Mouse (Mus musculus) ovary, postnatal 14 days (tissue): Measurements from ENCODE around the gene Cenpu.

Experiments used
- DNase-seq: peaks from one replicate; pipeline ENCODE4 v3.0.0; 2022; ENCODE audit warnings: low spot score

Gene Cenpu

DNA sequence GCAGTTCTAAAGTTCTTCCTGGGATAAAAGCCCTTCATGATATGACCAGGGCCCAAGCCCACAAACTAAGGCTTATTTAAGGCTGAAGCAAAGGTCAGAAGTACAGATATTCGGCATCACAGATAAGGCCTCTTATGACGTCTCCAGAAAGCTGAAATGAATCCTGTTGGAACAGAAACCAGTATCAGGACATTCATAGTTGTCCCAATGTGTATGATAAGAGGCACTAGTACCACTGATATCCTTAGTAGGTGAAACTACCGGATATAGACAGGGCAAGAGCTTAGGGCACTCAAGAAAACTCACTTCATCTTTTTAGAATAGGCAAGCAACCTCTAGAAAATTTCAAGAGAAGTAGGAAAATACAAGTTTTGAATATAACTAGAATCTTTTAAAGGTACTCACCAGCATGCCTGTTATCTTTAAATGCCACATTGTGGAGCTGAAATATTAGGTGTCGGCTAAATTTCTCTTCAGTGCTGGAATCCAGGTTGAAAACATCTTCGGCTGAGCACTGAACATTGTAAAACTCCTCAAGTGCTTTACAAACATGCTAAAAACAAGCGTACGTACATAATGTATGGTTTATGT, 47.6 kb downstream of the Cenpu start:
- no peak for DNase-seq

DNA sequence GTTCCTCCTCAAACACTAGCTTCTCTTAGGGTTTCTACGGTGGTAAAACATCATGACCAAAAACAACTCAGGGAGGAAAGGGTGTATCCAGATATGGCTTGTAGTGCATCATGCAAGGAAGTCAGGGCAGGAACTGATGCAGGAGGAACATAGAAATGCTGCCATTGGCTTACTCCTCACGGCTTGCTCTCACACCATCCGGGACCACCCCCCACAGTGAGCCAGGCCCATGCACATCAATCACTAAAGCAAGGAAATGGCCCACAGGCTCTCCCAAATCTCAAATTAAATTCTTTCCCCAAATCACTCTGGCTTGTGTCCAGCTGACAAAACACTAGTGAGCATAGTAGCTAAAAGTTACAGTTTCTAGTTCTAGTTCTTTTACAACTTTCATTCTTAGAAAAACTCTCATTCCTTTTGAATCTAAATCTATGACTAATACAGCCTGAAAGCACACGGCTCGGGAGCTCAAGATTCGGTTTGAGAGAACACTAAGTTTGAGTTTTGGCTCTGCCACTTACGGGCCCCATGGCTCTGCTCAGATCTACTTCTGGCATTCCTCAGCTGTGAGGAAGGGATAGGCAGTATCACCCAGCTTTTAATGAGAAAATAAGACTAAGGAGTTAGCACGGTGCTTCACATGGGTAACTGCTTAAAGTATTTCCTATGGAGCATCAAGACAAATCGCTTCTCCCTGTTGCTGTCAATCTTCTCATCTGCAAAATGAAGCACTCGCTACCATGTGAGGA, 49.3 kb downstream of the Cenpu start:
- DNase-seq, result no peak

DNA sequence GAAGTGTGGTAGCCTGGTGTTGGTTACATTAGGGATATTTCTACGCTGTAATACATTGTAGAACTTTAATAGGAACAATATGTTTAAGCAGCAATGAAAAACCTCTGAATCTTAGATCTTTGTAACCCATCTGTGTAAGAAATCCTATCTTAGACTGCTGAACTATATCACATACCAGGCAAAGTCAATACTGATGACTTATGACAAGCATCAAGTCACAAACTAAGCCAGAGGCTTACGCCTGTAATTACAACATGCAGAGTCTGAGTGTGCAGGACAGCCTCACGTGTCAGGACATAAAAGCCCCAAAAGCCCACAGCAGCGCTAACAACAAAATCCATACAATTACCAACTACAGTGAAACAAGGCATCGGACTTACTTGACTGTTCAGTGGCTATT, 51.8 kb downstream of the Cenpu start:
- no peak for DNase-seq

DNA sequence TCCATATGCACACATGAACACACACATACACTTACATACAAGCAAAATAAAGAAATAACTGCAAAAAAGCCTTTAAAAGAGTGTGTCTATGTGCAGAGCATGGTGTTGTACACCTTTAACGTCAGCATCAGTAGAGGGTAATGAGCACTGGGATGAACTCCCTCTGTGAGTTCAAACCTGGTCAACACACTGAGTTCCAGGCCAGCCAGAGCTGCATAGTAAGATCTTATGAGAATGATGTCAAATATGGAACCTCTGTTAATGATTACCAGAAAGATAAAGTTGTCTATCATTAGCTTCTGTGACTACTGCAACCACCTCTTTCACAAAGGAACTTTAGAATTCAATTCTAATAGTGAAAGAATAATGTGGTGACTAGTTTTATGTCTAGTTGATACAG, 55.1 kb downstream of the Cenpu start:
- DNase-seq, result no peak

DNA sequence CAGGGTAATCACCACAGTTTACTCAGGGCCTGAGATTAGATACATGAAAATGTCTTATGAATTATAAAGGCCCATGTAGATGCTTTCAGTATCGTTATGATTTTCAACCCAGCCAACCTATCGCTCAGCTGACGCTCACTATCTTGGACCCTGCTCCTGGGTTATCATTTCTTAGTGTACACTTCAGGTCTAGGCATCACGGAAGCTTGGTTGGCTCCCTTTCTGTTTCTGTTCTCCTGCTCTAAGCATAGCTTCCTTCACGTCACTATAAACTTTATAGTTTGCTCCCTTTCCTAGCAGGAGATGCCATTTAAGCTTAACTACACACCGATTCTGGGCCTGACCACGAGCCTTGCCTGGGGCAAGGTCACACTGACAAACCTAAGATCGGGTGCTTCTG, 59.7 kb downstream of the Cenpu start:
- no peak for DNase-seq

DNA sequence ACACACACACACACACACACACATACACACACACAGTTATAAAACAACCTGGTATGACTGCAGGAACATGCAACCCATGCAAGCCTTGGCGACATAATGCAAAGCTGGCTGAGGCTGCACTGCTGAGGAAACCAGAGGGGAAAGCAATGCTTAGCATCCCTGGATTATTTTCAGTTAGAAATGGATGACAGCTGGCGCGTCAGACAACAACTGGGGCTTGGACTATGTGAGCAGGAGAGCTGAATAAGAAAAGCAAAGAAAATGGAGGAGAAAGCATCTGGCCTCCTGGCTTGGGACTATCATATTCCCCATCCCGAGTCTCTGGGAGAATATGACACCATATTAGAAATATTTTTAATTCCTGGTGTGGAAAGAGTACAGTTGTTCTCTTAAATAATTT, 61.1 kb downstream of the Cenpu start:
- DNase-seq, result no peak

DNA sequence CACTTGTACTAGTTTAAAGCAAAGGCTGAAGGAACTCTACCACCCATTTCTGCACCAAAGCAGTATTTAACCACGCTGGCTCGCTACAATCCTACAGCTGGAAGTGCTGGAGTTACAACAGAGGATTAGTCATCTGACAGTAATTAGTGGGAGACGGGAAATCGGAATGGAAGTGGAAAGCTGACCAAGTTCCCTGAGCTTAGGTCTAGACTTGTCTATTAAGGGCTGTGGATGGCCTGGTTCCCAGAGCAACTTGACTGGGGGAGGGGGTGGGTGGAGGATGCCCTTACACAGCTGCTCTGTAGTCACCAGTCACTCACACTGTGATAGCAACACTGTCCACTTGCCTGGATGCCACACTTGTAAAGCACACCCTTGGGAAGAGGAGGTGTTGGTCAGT, 61.5 kb downstream of the Cenpu start:
- no peak for DNase-seq

DNA sequence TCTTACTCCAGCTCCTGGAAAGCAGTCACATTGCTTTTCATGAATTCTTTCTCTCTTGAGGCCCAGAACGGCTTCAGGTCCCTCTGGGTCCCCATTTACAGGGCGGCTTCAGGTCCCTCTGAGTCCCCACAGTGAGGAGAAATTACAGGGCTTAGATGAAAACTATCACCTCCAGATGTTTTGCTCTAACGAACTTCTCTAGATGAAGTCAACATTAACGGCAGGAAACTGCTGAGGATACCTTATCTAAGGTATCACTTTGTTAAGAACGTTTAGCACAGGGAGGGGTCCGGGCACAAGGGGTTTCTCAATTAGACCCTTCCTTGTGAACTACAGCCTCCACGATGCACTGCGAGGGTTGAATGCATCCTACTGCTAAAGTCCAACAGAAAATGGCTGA, 64.1 kb downstream of the Cenpu start:
- DNase-seq, result no peak

DNA sequence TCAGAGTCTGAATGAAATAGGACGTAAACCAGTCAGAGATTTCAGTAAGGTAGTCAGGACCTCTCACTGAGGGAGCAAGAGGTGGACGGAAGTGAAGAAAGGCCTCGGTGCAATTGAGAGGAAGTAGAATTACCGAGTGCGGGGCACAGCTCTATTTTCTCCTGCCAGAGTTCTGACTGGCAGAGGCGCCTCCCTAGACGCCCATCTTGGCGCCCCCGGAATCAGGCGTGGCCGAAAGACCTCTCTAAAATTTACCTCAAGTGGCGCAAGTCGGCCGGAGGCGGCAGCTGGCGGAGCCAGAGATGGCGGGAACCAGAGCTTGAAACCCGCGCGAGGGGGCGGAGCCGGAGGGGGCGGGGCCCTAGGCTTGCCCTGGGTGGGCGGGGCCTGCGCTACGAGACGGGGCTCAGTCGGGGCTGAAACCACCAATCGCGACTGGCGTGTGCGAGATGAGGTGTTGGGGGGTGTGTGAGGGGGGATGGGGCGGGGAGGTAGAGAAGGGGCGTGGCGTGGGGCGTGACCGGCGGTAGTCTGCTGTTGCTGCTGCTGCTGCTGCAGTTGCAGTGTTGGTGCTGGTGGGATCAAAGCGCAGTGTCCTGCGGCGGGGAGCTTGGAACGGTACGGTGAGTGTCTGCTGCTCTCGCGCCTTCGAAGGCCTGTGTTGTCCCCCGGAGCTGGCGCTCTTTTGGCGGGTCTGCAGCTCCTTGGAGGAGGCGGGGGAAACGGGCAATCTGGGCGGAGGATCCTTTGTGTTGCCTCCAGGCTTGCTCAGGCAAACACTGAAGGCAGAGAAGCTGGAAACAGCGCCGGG, 65.3 kb downstream of the Cenpu start, which contains the start of the genes Primpol and Casp3:
Gene Primpol (minus strand): TSS at position 334 of the 811 bp plus-strand sequence.
Gene Casp3 (plus strand): TSS at position 413 of the 811 bp plus-strand sequence.
- peak; percentile 94 for DNase-seq

DNA sequence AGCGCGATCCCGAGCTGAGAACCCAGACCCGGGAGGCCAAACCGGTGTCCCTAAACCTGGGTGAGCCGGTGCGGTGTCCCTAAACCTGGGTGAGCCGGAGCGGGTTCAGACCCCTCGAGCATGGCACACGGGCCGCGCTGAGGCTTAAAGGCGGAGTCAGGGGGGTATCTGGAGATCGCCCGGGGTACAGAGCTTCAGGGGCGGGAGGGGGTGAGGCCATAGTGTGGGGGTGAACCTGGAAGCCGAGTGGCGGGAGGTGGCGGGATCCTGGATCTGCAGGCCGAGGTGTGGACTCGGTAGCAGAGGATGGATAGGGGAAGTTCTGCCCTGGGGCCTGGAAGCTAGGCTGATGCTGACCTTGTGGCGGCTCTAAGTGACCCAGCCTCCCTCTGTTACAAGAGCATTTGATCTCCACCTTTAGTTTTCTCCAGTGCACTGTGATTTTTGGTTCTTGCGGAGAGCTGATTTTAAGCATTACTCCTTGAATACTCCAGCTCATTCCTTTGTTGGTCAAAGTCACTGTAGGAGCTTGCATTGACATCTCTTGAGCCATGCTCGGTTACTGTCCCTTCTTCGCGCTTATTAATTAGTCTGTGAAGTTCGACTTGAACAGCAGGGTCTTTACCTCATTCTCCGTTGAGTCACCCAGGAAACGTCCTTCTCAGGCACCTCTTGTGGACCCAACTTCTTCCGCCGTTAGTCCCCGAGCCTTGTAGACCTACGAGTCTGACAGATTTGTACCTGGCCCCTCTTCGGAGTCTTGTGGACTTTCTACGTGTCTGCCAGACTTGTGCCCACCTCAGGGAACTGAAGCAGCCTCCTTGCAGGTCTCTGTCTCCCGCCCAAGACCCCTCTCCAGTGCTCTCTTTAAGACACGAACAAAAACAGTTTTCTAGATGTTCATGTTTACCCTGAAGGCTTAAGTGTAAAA, 66.1 kb downstream of the Cenpu start:
- DNase-seq, result no peak

DNA sequence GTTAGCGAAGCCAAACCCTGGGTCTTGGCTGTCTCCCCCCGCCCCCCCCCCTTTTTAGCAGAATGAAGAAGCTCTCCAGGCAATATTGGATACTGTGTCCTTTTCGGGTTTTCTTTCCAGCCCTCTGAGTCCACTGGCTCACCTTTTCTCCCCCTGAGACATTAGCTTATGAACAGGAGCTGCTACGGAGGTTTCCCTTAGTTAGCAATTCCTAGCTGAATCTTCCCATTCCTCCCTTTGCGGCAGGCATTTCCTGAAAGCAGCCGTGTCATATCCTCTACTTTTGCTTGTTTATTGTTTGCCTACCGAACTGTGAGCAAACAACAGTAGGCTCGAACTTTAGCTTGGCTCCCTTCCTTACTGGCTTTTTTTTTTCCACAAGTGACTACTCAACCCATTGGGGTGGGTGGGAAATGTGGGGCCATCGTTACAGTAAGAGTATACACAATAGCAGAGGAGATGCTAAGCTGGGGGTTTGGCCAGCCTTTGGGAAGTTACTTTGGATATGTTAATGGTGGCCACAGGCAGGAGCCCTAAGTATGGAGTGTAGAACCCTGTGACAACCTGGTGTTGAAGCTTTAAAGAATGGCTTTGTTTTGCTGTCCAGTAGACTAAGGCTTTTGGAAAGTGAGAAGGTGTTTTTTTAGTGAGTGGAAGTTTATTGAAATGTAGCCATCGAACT, 67.0 kb downstream of the Cenpu start:
- DNase-seq, result no peak

DNA sequence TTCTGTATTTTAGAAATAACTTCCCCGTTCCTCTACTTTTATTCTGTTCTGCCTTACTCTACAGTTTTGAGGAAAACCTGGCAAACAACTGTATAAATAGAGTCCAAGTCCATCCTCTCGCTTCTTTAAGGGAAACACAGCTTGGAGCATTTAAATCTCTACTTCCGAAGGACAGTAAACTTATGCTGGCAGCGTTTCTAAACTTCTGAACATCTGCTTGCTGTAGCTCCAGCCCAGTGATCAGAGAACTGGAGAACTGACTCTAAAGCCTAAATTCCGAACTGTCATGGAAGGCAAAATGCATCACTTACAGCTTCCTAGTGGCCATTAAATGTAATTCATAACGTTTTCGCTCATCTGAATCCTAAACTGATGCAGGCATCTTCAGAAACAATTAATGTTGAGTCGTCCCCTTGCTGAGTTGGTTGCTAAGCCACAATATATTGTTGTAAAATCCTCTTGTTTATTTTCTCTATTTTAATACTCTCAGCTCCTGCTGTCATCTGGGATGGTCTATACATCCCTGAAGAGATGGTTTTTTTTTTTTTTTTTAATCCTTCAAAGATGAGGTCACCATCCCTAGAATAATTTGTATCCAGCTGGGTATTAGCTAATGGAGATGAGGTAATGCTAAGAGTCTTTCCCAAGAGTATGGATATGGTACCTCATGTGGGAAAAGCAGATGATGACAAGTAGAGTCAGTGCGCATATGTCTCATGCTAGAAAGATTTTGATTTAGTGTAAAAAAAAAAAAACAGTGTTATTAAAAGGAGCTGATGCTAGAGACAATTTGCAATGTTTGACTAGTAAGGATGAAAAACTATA, 70.8 kb downstream of the Cenpu start:
- DNase-seq, result no peak

DNA sequence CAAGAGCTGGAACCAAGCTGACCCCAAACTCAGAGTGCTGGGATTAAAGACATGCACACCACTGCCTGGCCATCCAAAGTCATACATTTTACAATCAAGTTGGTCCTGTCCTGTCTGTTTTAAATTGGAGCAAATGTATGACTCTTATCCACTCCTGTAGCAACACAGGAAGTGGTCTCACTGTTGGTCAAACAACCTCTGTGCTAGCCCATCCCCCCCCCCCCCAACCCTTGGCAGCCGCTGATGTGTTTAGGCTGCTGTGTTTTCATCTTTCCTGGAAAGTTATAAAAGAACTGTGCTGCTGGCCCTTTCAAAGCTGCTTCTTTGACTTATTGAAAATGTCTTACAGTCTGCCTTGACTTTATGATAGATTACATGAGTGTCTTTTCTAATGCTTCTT, 73.3 kb downstream of the Cenpu start:
- no peak for DNase-seq

DNA sequence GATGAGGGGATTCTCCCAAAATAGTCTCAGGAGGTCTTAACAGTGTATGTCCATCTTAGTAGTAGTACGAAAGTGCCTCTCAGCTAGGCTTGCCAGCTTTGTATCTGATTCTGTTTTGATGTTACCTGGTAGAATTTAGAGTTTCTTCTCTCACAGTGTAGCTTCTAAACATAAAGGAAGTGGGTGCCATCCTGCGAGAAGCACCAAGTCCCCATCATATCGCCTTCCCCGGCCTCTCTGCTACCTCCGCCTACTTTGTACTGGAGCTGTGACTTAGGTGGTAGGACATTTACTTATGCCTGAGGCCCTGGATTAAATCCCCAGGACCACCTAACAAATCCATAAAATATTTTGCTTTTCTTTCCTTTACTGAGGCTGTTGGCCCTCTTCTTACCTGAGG, 74.8 kb downstream of the Cenpu start:
- no peak for DNase-seq

DNA sequence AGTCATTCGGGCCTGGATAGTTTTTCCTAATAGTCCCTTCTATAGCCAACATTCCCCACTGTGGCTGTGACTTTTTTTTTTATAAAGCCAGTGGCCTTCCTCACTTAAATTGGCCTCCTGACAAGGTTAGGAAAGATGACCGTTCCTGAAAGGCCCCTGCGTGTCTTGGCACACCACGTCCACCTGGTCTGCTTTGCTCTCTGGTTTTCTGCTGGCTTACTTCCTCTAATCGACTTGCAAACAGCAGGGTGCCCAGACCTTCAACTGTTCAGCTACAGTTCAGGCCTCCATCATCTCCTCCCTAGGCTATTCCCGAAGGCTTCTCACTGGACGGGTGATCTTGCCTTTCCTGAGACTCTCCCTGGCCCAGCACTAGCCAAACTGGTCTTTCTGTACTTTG, 76.1 kb downstream of the Cenpu start:
- no peak for DNase-seq

DNA sequence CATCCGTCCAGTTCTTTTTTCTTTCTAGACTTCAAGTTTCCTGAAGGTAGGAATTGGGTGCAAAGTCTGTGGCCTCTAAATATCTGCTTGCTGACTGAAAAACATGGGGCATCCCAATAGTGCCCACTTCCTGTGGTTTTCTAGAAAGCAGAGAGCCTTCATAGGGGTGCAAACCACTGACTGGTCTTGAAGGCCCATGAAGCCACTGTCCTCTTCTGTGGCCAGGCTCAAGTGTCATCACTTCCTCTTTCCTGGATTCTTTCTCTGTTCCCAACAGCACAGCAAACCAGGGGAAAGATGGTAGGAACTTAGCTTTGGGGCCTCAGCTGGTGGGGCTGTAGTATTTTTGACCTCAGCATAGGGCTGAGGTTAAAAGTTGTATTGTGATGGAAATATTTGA, 76.8 kb downstream of the Cenpu start:
- no peak for DNase-seq
